Mouse (Mus musculus) monocyte, adult 59 days (primary cell): Measurements from ENCODE around the gene Trnau1ap. TPM values are rescaled to one million over a fixed set of nuclear protein-coding genes. Genes with fewer than 3 reads are reported as not detected.

Source experiments
- total RNA-seq, 2 experiments: library from RNA; stranded (reverse); gene quantifications; one replicate each; pipeline ENCODE4 v1.2.4; 2023

Gene Trnau1ap
- 10 to 100 TPM; 35.1 to 35.6 TPM for total RNA-seq

DNA sequence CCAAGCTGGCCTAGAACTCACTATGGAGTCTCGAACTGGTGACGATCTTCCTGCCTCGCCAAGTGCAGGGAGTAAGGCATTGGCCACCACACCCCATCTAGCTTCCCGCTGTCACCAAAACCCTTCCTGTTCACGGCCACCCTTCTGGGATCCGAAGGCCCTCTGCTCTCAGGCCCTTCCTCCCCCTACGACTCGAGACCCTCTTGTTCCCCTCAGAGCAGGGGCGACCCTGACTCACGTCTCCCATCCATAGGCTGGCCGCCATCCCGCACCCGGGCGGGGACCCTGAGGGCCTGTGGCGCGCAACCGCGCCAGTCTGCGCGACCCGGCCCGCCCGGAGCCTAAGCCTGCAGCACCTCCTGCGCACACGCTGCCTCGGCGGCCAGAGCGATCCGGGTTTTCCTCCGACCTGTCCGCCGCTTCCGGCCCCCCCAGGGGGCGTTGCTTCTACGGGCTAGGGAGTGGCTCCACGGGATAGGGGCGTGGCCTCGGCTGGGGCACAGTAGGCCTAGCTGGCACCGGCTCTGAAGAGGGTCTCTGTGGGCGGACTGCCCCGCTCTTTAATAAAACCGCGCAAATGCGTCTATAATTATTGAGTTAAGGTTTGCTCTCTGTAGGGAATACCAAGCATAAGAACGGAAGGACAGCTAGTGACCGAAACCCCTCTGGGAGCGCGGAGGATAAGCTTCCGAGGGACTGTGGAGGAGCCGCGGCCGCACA is at the start of gene Trnau1ap:
Gene Trnau1ap, minus strand, starts transcription at position 424 of the 720 bp plus-strand sequence.

DNA sequence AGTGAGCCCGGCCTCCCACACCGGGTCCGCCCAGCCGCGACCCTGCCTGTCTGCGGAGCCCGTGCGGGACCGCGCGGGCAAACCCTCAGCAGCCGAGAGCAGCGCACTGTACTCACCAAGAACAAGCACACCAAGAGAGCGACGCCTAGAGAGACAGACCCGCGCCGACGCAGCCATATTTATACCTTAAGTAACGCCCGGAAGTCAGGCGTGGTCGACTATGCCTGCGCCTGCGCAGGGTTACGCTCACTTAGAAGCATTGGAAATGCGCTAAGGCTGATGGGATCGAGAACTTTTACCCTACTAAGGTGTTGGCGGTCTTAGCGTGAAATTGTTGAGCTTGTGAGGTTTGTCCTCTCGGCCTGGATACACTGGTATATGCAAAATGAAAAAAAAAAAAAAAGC is 24.1 kb upstream of the Trnau1ap start, which contains the start of gene Rcc1:
Gene Rcc1, minus strand, starts transcription at position 125 of the 405 bp plus-strand sequence.

DNA sequence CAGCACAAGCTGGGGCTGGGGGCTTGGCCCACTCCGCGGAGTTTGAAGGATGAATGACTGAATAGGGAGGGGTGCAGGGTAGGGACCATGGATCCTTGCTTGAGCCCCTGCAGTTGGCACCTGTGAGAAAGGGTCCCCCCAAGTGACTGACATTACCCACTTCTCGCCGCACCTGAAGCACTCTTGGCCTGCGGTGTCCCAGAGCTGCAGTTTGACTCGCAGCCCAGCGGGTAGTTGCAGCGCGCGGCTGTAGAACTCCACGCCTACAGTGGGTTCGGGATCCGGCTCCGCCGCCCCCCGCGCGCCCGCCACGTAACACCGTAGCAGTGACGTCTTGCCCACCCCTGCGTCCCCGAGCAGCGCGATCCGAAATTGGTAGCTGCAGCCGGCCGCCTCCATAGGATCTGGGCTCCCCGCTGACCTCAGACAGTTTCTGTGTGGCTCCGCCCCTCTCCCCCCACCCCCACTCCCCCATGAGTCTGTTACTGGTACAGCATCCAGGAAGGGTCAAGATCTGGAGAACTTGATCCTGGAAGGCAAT is 26.3 kb downstream of the Trnau1ap start, which contains the start of gene Rab42:
Gene Rab42, minus strand, starts transcription at position 447 of the 541 bp plus-strand sequence.

DNA sequence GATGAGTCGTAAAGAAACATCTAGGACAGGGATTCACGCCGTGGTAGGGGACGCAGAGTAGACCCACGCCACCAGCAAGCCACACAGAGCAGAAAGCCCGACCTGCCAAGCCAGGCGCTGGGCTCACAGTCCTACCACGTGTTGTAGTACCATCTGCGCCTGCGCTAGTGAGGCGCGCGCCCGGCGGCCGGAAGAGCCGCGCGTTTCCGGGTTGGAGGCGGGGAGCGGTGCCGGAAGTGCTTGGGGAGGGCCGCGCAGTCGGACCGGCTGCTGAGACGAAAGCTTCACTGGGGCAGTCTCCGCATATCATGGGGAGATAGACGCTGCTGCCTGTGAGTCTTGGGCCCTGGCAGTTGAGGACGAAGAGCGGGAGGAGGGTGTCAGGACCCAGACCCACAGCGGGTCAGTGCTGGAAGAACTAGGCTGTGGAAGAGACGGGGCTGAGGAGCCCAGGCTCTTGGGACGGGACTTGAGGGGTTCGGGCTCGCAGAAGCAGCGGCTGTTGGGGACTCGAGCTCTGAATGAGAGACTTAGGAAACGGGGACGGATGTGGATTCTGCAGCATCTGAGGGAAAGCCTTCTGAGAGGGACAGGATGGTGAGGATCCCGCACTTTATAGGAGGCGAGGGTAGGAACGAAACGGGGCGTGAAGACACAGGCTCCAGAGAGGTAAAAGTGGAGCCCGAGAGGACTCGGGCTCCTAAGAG is 55.0 kb downstream of the Trnau1ap start, which contains the start of gene Taf12:
Gene Taf12, plus strand, starts transcription at position 220 of the 707 bp plus-strand sequence.

Other genes starting within 250 kb of the Trnau1ap start
- not detected for gene Oprd1, start 185.1 kb downstream of the Trnau1ap start, total RNA-seq
- 10 to 100 TPM; 62.6 to 62.9 TPM for gene Ythdf2, start 117.2 kb downstream of the Trnau1ap start, total RNA-seq
- 10 to 100 TPM; 28.9 TPM for gene Gmeb1, start 67.9 kb downstream of the Trnau1ap start, total RNA-seq
- gene Taf12, start 55.2 kb downstream of the Trnau1ap start, total RNA-seq, result 10 to 100 TPM; 26.9 to 28.2 TPM
- gene Rab42, start 26.2 kb downstream of the Trnau1ap start, total RNA-seq, result 1 to 10 TPM in 1 of 2 experiments, not detected in 1; 1.2 TPM
- 10 to 100 TPM; 25.6 to 26.3 TPM for gene Rcc1, start 24.1 kb upstream of the Trnau1ap start, total RNA-seq
- gene Phactr4, start 93.0 kb upstream of the Trnau1ap start, total RNA-seq, result 10 to 100 TPM; 31.4 to 34.2 TPM
- gene Med18, start 134.4 kb upstream of the Trnau1ap start, total RNA-seq, result 1 to 10 TPM; 6.5 to 6.8 TPM
- gene Sesn2, start 181.0 kb upstream of the Trnau1ap start, total RNA-seq, result 10 to 100 TPM; 23.1 to 25.2 TPM
- 100 to 1,000 TPM; 109 to 112 TPM for gene Atpif1, start 204.1 kb upstream of the Trnau1ap start, total RNA-seq
- 100 to 1,000 TPM in 1 of 2 experiments, 10 to 100 TPM in 1; 73.4 to 104 TPM for gene Dnajc8, start 206.0 kb upstream of the Trnau1ap start, total RNA-seq
- gene Ptafr, start 234.5 kb upstream of the Trnau1ap start, total RNA-seq, result 10 to 100 TPM; 52.8 to 55.1 TPM